Mouse (Mus musculus) midbrain, embryonic 10.5 days (tissue): ENCODE measurements around the gene Dstyk. TPM values are rescaled to one million over a fixed set of nuclear protein-coding genes. Genes with fewer than 3 reads are reported as not detected.

ENCODE experiments used
- DNase-seq: peaks from one replicate; pipeline ENCODE4 v3.0.0-alpha.2; 2017; ENCODE audit warnings: low spot score
- H3K27ac ChIP-seq: fragments of 300-500 bp; sonication (generic); replicated peaks from 2 replicates; pipeline ENCODE4 v1.5.1; 2016; ENCODE audit warnings: mild to moderate bottlenecking
- H3K27me3 ChIP-seq: fragments of 300-500 bp; sonication (generic); 2 replicates; pipeline ENCODE4 v1.6.1; 2016; ENCODE audit warnings: low read depth, mild to moderate bottlenecking; ENCODE audit not compliant: poor library complexity, severe bottlenecking
- H3K36me3 ChIP-seq: fragments of 300-500 bp; sonication (generic); 2 replicates; pipeline ENCODE4 v1.6.1; 2016; ENCODE audit warnings: mild to moderate bottlenecking, moderate library complexity
- H3K4me1 ChIP-seq: fragments of 300-500 bp; sonication (generic); 2 replicates; pipeline ENCODE4 v1.6.1; 2016
- H3K4me3 ChIP-seq: fragments of 300-500 bp; sonication (generic); 2 replicates; pipeline ENCODE4 v1.5.1; 2016; ENCODE audit warnings: mild to moderate bottlenecking, moderate library complexity
- H3K9me3 ChIP-seq: fragments of 300-500 bp; sonication (generic); replicated peaks from 2 replicates; pipeline ENCODE4 v1.6.1; 2016; ENCODE audit warnings: mild to moderate bottlenecking
- WGBS: fragments of 180-500 bp; shearing (Covaris S2); methylation state at CpG from one replicate; pipeline ENCODE4 v1.1.7; 2016; 5-methylcytosine and 5-hydroxymethylcytosine counted together
- polyA plus RNA-seq: library from polyadenylated mRNA; unstranded; fragments of >200 nt; fragmentation: Nextera tagmentation; extraction: Ambion mirVana; gene quantifications from 2 replicates; pipeline ENCODE4 v1.2.1, GENCODE M21; 2016

Gene Dstyk
- polyA plus RNA-seq, 1 experiment from 2014 or later, result 11.8 TPM

DNA sequence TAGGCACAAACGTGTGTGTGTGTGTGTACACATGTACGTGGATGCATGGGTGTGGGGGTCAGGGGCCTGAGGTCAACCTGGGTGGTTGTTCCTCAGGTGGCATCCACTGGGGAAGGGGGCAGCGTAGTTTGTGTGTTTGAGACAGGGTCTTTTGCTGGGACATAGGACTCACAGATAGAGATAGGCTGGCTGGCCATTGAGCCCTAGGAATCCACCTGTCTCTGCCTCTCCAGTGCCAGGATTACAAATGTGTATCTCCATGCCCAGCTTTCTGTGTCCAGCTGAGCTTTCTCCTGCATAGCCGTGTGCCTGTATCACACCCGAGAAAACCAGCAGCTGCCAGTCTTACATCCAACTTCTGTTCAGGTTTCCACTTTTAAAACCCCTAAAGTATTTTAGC is 92.4 kb downstream of the Dstyk start:
- Histone ChIP-seq H3K27ac (no peak overlapping the region), H3K36me3 (peaks cover 40% of the 10 kb centered on the region), H3K9me3 (no peaks in the 10 kb centered on the region), H3K4me1 (peaks cover 5% of the 10 kb centered on the region; the same call in 1 of the 2 replicates), H3K4me3 (no peak overlapping the region), H3K27me3 (no peaks in the 10 kb centered on the region)
- 91% methylated on average over 5 of the region's 5 CpGs for WGBS
- no peak for DNase-seq

DNA sequence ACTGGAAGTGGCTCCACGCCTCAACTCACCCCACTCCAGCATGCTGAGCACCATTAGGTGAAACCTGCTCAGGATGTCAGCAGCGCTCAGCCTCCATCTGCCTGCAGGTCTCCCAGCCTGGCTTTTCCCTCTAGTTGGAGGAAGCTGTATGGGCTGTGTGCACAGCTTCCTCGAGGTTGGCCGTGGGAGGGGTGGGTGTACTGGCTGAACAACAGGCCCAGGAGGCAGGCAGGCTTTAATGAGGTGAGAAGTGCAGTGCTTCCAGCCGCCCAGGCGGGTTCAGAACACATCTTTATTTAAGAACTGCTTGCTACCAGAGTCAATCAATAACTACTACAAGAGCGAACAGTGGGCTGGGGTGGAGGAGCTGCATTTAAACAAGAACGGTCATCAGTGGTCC is 94.2 kb downstream of the Dstyk start:
- 70% methylated on average over 8 of the region's 8 CpGs for WGBS
- Histone ChIP-seq H3K4me1 (peaks cover 5% of the 10 kb centered on the region; the same call in 1 of the 2 replicates), H3K9me3 (no peaks in the 10 kb centered on the region), H3K27ac (no peak overlapping the region), H3K4me3 (no peak overlapping the region), H3K36me3 (peaks cover 22% of the 10 kb centered on the region), H3K27me3 (no peaks in the 10 kb centered on the region)
- no peak for DNase-seq

DNA sequence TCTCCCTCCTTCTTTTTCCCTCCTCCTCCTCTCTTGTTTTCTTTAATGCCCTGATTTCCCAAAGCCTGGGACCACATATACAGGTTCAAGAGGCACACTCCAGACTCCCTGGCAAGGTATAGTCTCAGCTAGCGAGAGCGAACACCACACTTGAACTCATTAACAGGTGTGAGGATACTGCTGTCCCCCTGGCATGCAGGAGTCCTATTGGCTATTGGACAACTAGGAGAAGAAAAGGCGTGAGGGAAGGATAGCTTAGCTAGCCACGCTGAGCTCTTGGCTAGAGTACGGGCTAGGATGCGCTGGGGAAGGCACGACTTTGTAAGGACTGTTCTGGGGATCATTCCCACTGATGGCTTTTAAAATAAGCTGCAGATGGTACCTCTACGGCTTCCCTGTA is 94.8 kb downstream of the Dstyk start:
- Histone ChIP-seq H3K9me3 (no peaks in the 10 kb centered on the region), H3K27me3 (no peaks in the 10 kb centered on the region), H3K27ac (no peak overlapping the region), H3K36me3 (peaks cover 16% of the 10 kb centered on the region), H3K4me3 (no peak overlapping the region), H3K4me1 (peaks cover 5% of the 10 kb centered on the region; the same call in 1 of the 2 replicates)
- DNase-seq, result no peak
- 80% methylated on average over 8 of the region's 8 CpGs for WGBS

DNA sequence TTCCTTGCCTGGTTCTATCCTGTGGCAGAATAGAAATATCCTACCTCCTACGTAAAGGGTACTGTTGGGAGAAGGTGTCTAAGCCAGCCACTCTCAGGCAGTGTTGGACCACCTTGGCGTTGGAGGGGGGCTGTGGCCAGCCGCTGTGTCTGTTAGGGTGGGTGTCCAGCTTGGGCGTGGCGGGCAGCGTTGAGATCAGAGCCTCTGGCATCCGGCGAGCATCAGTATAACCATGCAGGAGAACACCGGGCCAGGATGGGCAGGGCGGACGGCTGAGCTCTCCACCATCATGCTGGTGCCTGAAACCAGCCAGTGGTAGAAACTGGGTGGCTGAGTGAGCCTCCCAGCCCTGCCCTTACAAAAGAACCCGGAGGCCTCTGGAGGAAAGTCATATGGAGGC is 98.0 kb downstream of the Dstyk start:
- Histone ChIP-seq H3K27ac (no peak overlapping the region), H3K27me3 (no peaks in the 10 kb centered on the region), H3K4me1 (peaks cover 9% of the 10 kb centered on the region), H3K9me3 (no peaks in the 10 kb centered on the region), H3K36me3 (peaks cover 9% of the 10 kb centered on the region; the same call in 1 of the 2 replicates), H3K4me3 (no peak overlapping the region)
- DNase-seq, result no peak
- WGBS, result 90% methylated on average over 12 of the region's 12 CpGs

Other genes with a start within 250 kb of the Dstyk start
- 6.2 and 8.4 TPM in 2 replicates for gene Lemd1, start 226.1 kb upstream of the Dstyk start, polyA plus RNA-seq
- 2.3 and 4.0 TPM in 2 replicates for gene AC124108.1, start 226.1 kb upstream of the Dstyk start, polyA plus RNA-seq
- 0.23 and 0.46 TPM in 2 replicates for gene Gm10188, start 187.8 kb upstream of the Dstyk start, polyA plus RNA-seq
- 1.4 and 2.8 TPM in 2 replicates for gene Klhdc8a, start 118.9 kb upstream of the Dstyk start, polyA plus RNA-seq
- gene Nuak2, start 101.4 kb upstream of the Dstyk start, polyA plus RNA-seq, result 87.1 and 101 TPM in 2 replicates
- 9.6 and 13.3 TPM in 2 replicates for gene Tmcc2, start 26.3 kb upstream of the Dstyk start, polyA plus RNA-seq
- 57.3 and 59.6 TPM in 2 replicates for gene Rbbp5, start 59.8 kb downstream of the Dstyk start, polyA plus RNA-seq
- 1.2 and 1.6 TPM in 2 replicates for gene Tmem81, start 88.7 kb downstream of the Dstyk start, polyA plus RNA-seq
- gene Cntn2, start 125.7 kb downstream of the Dstyk start, polyA plus RNA-seq, result 14.2 and 34.9 TPM in 2 replicates